Mouse (Mus musculus) midbrain, embryonic 15.5 days (tissue): Measurements from ENCODE around the gene Gm13691. TPM values are rescaled to one million over a fixed set of nuclear protein-coding genes. Genes with fewer than 3 reads are reported as not detected.
"Not testable (repeated sequence)": the region's sequence is repeated elsewhere in the genome, so short reads cannot be mapped to it uniquely, and the experiment has no call there.

Experiments used
- ATAC-seq: fragments of 200-750 bp; cut with Nextera tagmentation; replicated peaks from 2 replicates; pipeline ENCODE4 v1.8.0; 2017; ENCODE audit warnings: moderate TSS enrichment
- H3K27ac ChIP-seq: fragments of 300-500 bp; sonication (generic); 2 replicates; pipeline ENCODE4 v1.5.1; 2015; ENCODE audit warnings: mild to moderate bottlenecking, inconsistent platforms
- H3K27me3 ChIP-seq: fragments of 300-500 bp; sonication (generic); replicated peaks from 2 replicates; pipeline ENCODE4 v1.6.1; 2015; ENCODE audit warnings: inconsistent platforms
- H3K36me3 ChIP-seq: fragments of 300-500 bp; sonication (generic); replicated peaks from 2 replicates; pipeline ENCODE4 v1.6.1; 2015; ENCODE audit warnings: inconsistent platforms
- H3K4me1 ChIP-seq: fragments of 300-500 bp; sonication (generic); 2 replicates; pipeline ENCODE4 v1.6.1; 2015; ENCODE audit warnings: inconsistent platforms
- H3K4me2 ChIP-seq: fragments of 300-500 bp; sonication (generic); 2 replicates; pipeline ENCODE4 v1.6.1; 2015; ENCODE audit warnings: inconsistent platforms, mild to moderate bottlenecking, moderate library complexity
- H3K4me3 ChIP-seq: fragments of 300-500 bp; sonication (generic); 2 replicates; pipeline ENCODE4 v1.5.1; 2015; ENCODE audit warnings: mild to moderate bottlenecking, inconsistent platforms
- H3K9ac ChIP-seq: fragments of 300-500 bp; sonication (generic); 2 replicates; pipeline ENCODE4 v1.6.1; 2015; ENCODE audit warnings: mild to moderate bottlenecking, inconsistent platforms
- H3K9me3 ChIP-seq: fragments of 300-500 bp; sonication (generic); 2 replicates; pipeline ENCODE4 v1.6.1; 2016; ENCODE audit warnings: inconsistent platforms
- WGBS: fragments of 180-500 bp; shearing (Covaris S2); methylation state at CpG from one replicate; pipeline ENCODE4 v1.1.7; 2015; ENCODE audit warnings: mixed read lengths; 5-methylcytosine and 5-hydroxymethylcytosine counted together
- polyA plus RNA-seq: library from polyadenylated mRNA; unstranded; fragments of >200 nt; fragmentation: Nextera tagmentation; extraction: Ambion mirVana; gene quantifications from 2 replicates; pipeline ENCODE4 v1.2.1, GENCODE M21; 2015

Gm13691 gene
- polyA plus RNA-seq, 1 experiment from 2014 or later = not detected

DNA sequence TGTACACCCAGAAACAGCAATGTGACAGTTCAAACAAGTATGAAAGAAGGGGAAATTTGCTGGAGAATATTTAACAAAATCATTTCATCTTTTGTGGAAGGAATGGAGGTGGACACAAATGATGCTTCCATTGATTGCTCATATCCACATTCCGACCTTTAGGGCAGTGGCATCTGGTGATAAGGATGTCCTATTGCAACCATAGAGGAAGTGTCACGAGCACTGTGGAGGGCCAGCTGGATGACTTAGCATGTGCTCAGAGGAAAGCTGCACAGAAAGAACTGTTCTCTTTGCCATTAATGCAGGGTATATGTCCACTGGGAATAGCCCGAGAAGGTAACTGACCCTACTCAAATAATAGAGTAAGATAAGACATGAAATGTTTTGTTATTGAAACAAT lies 19.5 kb downstream of the Gm13691 start:
- WGBS = 86% methylated on average over 3 of the region's 3 CpGs
- Histone ChIP-seq H3K9me3 (no peaks in the 10 kb centered on the region), H3K27me3 (no peaks in the 10 kb centered on the region), H3K4me2 (no peak overlapping the region), H3K4me1 (no peaks in the 10 kb centered on the region), H3K4me3 (no peak overlapping the region), H3K9ac (no peak overlapping the region), H3K27ac (no peak overlapping the region), H3K36me3 (no peaks in the 10 kb centered on the region)
- no peak for ATAC-seq

DNA sequence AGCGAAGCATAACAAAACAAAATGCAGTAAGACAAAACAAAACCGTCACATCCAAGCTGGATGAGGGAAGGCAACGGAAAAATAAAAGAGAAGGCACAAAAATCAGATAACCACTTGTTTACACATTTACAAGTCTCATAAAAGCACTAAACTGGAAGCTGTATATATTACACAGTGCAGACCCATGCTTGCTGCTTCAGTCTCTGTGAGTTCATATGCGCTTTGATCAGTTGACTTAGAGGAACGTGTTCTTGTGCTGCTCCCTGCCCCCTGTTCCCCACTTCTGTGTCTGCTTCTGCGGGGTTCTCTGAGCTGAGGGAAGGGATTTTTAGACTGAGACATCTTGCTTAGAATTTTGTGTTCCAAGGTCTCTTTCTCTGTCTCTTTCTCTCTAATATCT lies 24.2 kb downstream of the Gm13691 start:
- no peaks in the 10 kb centered on the region for H3K9me3 ChIP-seq
- no peaks in the 10 kb centered on the region for H3K36me3 ChIP-seq
- no peak overlapping the region for H3K4me3 ChIP-seq
- H3K9ac ChIP-seq = no peak overlapping the region
- H3K4me2 ChIP-seq = no peak overlapping the region
- no peak overlapping the region for H3K27ac ChIP-seq
- no peak for ATAC-seq
- 85% methylated on average over 6 of the region's 6 CpGs for WGBS
- H3K4me1 ChIP-seq = no peaks in the 10 kb centered on the region
- H3K27me3 ChIP-seq = no peaks in the 10 kb centered on the region

DNA sequence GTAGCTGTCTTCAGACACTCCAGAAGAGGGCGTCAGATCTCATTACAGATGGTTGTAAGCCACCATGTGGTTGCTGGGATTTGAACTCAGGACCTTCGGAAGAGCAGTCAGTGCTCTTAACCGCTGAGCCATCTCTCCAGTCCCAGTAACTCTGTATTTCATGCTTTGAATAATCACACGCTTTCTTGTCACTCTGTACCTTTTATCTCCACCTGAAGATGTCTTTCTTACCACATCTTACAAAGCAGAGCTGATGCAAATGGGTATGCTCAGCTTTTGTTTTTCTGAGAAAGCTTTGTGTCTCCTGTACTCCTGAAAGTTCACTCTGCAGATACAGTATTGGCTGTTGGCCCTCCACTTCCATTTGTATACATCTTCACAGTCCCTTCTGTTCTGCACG lies 25.9 kb downstream of the Gm13691 start:
- 80% methylated on average over 5 of the region's 5 CpGs for WGBS
- H3K4me3 ChIP-seq, ATAC-seq, H3K9ac ChIP-seq, H3K9me3 ChIP-seq, H3K36me3 ChIP-seq, H3K27me3 ChIP-seq, H3K4me1 ChIP-seq, H3K27ac ChIP-seq, H3K4me2 ChIP-seq: not testable (repeated sequence)

DNA sequence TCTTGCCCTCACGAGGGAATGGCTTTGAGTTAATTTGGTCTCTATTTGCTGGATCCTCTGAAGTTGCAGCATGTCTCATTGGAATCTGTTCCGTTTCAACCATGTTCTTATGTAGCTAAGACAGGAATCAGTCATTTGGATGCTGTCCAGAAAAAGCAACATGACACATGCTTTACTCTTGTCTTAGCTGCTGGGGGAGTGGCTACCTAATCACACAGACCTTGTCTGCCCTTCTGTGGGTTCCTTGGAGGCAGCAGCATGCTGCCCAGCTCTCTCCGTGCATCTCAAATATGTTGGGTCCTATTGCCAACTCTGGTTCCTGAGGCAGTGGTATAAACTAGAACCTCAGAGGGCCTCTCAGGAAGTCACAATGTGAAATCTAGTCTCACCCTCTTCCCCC lies 28.0 kb downstream of the Gm13691 start:
- no peak overlapping the region for H3K27ac ChIP-seq
- no peak overlapping the region for H3K4me2 ChIP-seq
- no peaks in the 10 kb centered on the region for H3K36me3 ChIP-seq
- H3K9me3 ChIP-seq = no peaks in the 10 kb centered on the region
- no peak overlapping the region for H3K4me3 ChIP-seq
- no peak for ATAC-seq
- WGBS = 86% methylated on average over 3 of the region's 3 CpGs
- H3K4me1 ChIP-seq = no peaks in the 10 kb centered on the region
- no peak overlapping the region for H3K9ac ChIP-seq
- H3K27me3 ChIP-seq = no peaks in the 10 kb centered on the region

DNA sequence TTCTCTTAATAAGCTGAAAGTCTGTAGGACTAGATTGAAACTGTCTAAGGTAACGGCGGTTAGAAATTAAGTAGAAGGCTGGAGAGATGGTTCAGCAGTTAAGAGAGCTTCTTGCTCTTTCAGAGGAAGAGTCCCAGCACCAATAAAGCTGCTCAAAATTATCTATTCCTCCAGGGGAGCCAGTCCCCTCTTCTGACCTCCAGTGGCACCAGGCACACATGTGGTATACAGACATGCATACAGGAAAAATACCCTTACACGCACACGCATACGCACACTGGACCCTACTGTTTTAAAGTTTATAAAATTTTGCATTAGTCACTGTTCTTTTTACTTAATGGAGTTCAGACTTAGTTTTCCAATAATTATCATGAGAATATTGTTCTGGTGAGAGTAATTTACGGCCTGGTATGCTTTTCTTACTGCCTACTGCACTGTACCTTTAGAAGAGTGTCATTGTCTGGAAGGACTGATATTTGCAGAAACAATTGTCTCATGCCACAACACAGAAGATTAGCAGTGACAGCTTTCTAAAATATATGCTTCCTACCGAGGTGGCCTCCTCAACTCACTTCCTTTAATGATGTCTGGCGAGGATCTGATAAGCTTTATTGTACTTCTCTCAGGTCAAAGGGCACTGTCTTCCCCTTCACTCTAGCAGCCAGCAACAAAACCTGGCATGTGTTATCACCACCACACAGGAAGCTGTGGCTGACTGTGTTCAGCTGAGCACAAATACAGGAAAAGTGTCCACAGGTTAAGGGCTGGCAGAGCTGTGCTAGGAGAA lies 29.4 kb downstream of the Gm13691 start:
- ATAC-seq = no peak
- Histone ChIP-seq H3K9ac (no peak overlapping the region), H3K27me3 (no peaks in the 10 kb centered on the region), H3K4me2 (no peak overlapping the region), H3K27ac (no peak overlapping the region), H3K4me3 (no peak overlapping the region), H3K36me3 (no peaks in the 10 kb centered on the region), H3K4me1 (no peaks in the 10 kb centered on the region), H3K9me3 (no peaks in the 10 kb centered on the region)
- 76% methylated on average over 8 of the region's 8 CpGs for WGBS

DNA sequence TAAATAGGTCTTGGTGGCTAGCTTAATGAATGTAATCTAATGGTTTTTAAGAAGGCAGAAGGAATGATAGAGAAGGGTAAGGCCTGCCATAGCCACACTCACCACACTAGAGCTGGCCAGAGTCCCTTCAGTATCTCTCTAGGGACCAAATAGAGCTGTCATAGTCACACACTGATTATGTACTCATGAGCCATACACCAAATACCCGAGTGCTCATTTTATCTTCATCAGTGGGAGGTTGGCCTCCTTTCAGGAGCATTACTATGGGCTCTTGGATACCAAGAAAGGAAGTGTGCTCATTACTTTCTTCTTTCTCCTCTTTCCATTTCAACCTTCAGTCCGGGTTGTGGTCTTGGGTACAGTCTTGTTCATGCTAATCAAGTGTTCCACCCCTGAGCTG lies 31.6 kb downstream of the Gm13691 start:
- Histone ChIP-seq H3K4me3 (no peak overlapping the region), H3K27ac (no peak overlapping the region), H3K4me2 (no peak overlapping the region), H3K36me3 (no peaks in the 10 kb centered on the region), H3K4me1 (no peaks in the 10 kb centered on the region), H3K9me3 (no peaks in the 10 kb centered on the region), H3K9ac (no peak overlapping the region), H3K27me3 (no peaks in the 10 kb centered on the region)
- ATAC-seq = no peak
- 82% methylated on average over 2 of the region's 2 CpGs for WGBS

DNA sequence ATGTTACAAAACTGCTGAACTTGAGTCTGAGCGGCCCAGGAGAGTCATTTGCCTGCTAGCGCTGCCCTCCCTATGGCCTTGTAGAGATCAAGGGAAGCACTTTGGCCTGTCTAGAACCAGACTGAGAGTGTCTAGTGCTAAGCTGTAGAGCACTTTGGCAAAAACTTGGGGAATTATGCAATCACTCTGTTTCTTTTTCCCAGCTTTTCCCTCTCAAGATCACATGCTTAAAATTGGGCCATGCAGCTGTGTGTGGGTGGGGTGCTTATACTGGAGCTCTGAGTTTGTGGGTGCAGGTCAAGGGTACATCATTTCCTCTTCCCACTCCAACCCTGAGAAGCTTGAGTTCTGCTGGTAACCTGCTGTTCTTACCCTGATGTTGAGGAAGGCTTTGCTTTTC lies 32.6 kb downstream of the Gm13691 start:
- ATAC-seq = no peak
- no peak overlapping the region for H3K9ac ChIP-seq
- 89% methylated on average over 2 of the region's 2 CpGs for WGBS

DNA sequence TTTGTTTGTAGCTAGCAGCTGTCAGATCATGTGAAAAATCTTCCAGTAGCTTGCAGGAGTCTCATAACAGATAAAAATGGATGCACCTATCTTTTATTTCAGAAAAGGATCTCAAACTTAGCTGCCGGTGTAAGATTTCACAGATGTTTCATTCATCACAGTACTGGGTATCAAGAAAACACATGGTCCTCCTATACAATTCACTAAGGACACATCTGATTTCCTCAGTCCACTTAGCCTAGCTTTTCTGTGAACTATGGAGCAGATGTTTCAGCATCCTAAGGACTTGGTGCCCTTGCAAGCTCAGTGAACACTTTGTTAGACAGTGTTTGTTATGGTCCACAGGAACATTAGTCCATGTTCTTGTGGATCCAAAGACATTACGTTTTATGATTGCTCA lies 33.0 kb downstream of the Gm13691 start:
- H3K4me3 ChIP-seq = no peak overlapping the region
- no peaks in the 10 kb centered on the region for H3K27me3 ChIP-seq
- no peak overlapping the region for H3K4me2 ChIP-seq
- no peak overlapping the region for H3K9ac ChIP-seq
- H3K9me3 ChIP-seq = no peaks in the 10 kb centered on the region
- no peaks in the 10 kb centered on the region for H3K4me1 ChIP-seq
- H3K36me3 ChIP-seq = no peaks in the 10 kb centered on the region
- H3K27ac ChIP-seq = no peak overlapping the region
- 88% methylated on average over 2 of the region's 2 CpGs for WGBS
- no peak for ATAC-seq

More for the DNA sequence above, 32.6 kb downstream of the Gm13691 start:
- no peak overlapping the region for H3K27ac ChIP-seq
- H3K4me3 ChIP-seq = no peak overlapping the region
- no peaks in the 10 kb centered on the region for H3K27me3 ChIP-seq
- no peak overlapping the region for H3K4me2 ChIP-seq
- no peaks in the 10 kb centered on the region for H3K9me3 ChIP-seq
- no peaks in the 10 kb centered on the region for H3K36me3 ChIP-seq
- H3K4me1 ChIP-seq = no peaks in the 10 kb centered on the region

DNA sequence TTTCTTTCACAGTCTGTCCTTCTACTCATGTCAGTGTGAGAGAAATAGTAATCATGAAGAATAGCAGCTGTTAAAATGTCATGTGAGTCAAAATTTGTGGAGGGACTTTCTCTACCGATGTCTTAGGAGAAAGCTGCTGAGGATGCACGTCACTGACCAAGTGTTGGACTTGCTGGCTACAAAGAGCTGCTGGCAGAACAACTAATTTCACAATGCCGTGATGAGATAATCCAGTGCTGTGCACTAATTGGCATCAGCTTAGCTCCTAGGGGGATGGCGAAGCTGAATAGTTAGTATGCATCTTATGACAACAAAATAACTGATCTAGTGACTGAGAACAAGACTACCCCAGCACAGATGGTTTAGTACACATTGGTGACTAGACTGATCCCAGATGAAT lies 34.9 kb downstream of the Gm13691 start:
- no peak for ATAC-seq

DNA sequence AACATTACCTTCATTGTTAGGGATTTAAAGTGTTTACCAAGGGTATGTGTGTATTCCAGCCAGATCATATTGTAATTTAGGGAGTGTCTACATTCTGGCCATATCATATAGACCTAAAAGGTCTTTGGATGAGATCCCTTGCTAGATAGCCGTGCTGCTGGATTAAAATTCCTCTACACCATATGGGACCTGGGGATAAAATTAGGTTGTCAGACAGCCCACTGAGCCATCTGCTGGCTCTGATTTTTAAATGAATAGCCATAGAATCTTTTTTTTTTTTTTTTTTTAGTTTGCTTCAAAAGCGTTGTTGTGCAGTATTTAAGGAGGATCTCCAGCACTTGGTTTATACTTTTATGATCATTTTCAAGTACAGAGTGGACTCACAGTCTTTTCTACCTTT lies 42.2 kb downstream of the Gm13691 start:
- Histone ChIP-seq H3K4me2 (no peak overlapping the region), H3K9me3 (no peaks in the 10 kb centered on the region), H3K27me3 (no peaks in the 10 kb centered on the region), H3K9ac (no peak overlapping the region), H3K36me3 (no peaks in the 10 kb centered on the region), H3K4me3 (no peak overlapping the region), H3K27ac (no peak overlapping the region), H3K4me1 (no peaks in the 10 kb centered on the region)
- 82% methylated on average over 2 of the region's 2 CpGs for WGBS
- ATAC-seq = no peak

More for the DNA sequence above, 34.9 kb downstream of the Gm13691 start:
- Histone ChIP-seq H3K36me3 (no peaks in the 10 kb centered on the region), H3K4me2 (no peak overlapping the region), H3K9me3 (no peaks in the 10 kb centered on the region), H3K27me3 (no peaks in the 10 kb centered on the region), H3K4me3 (no peak overlapping the region), H3K9ac (no peak overlapping the region), H3K27ac (no peak overlapping the region), H3K4me1 (no peaks in the 10 kb centered on the region)
- 23% methylated on average over 4 of the region's 4 CpGs for WGBS

DNA sequence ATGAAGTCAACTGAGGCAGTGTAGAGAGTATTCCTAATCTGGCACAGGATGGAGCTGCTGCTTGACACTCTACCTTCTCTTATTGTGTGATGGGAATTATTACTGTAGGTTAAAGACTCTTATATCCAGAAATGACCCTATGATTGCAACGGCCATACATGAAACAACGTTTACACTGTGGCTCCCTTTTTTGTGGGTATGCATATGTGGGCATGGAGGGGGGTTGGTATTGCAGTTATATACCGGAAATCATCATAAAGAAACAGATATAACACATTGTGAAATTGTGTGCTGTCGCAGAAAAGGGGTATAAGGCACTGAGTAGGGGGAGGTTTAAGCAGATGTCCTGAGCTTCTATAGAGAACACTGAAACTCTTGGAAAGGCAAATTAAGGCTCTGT lies 45.6 kb downstream of the Gm13691 start:
- Histone ChIP-seq H3K9ac (no peak overlapping the region), H3K27ac (no peak overlapping the region), H3K4me2 (no peak overlapping the region), H3K36me3 (no peaks in the 10 kb centered on the region), H3K4me1 (no peaks in the 10 kb centered on the region), H3K9me3 (no peaks in the 10 kb centered on the region), H3K4me3 (no peak overlapping the region), H3K27me3 (no peaks in the 10 kb centered on the region)
- no peak for ATAC-seq
- 91% methylated on average over 4 of the region's 4 CpGs for WGBS

DNA sequence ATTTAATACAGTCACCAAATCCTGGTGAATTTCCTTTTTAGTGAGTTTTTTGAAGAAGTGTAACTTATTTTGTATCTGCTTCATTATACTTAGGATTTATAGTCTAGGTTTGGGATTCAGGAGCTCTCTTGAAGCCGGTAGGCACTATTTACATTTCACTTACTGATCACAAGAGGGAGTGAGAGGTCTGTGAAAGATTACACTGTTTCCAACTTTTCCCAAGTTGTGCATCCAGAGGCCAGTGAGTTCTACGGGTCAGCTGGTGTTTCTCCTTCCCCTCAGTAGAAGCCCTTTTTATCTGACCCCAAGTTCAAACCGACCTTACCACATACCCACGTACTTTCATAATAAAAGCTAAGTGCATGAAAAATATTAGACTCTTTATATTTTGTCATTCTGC lies 47.0 kb downstream of the Gm13691 start:
- no peaks in the 10 kb centered on the region for H3K27me3 ChIP-seq
- no peaks in the 10 kb centered on the region for H3K9me3 ChIP-seq
- H3K9ac ChIP-seq = no peak overlapping the region
- no peak overlapping the region for H3K4me2 ChIP-seq
- no peak overlapping the region for H3K4me3 ChIP-seq
- no peaks in the 10 kb centered on the region for H3K4me1 ChIP-seq
- no peak; the same call in 1 of the 2 replicates for ATAC-seq
- no peak overlapping the region for H3K27ac ChIP-seq
- H3K36me3 ChIP-seq = no peaks in the 10 kb centered on the region
- WGBS = 33% methylated on average over 4 of the region's 4 CpGs

DNA sequence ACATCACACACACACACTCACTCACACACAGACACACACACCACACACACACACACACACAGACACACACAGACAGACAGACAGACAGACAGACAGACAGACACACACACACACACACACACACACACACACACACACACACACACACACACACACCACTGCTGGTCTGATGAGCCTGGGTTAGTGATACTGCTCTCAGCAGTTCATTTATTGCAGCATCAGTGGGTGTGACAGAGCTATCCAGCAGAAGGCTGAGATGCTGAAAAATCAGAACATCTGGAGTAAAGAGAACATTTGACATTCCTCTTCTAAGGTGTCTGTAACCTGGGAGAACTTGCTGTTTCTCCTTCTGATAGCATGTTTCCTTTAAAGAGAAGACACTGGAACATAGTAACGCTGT lies 47.6 kb downstream of the Gm13691 start:
- not testable (repeated sequence) for H3K36me3 ChIP-seq, ATAC-seq
- 76% methylated on average over 1 of the region's 1 CpGs for WGBS

More for the DNA sequence above, 47.6 kb downstream of the Gm13691 start:
- H3K27ac ChIP-seq, H3K4me1 ChIP-seq, H3K4me2 ChIP-seq, H3K9ac ChIP-seq, H3K9me3 ChIP-seq, H3K27me3 ChIP-seq, H3K4me3 ChIP-seq: not testable (repeated sequence)
